Mouse (Mus musculus) E14TG2a.4 (cell line): Measurements from ENCODE around the gene Gm21865.
"Not testable (repeated sequence)": the region's sequence is repeated elsewhere in the genome, so short reads cannot be mapped to it uniquely, and the experiment has no call there.

Experiments used
- H3K27me3 ChIP-seq: 2 replicates; pipeline ENCODE4 v1.6.1; 2014; ENCODE audit warnings: low read length, control low read depth; ENCODE audit not compliant: insufficient read depth
- H3K36me3 ChIP-seq: 2 replicates; pipeline ENCODE4 v1.6.1; 2014; ENCODE audit warnings: low read length, control low read depth; ENCODE audit not compliant: insufficient read depth
- H3K4me1 ChIP-seq: replicated peaks from 2 replicates; pipeline ENCODE4 v1.6.1; 2014; ENCODE audit warnings: low read depth, low read length, control low read depth
- H3K4me3 ChIP-seq: replicated peaks from 2 replicates; pipeline ENCODE4 v1.5.1; 2014; ENCODE audit warnings: mild to moderate bottlenecking, low read length
- H3K9me3 ChIP-seq: 2 replicates; pipeline ENCODE4 v1.6.1; 2014; ENCODE audit warnings: low read length, control low read depth

Gm21865 gene

DNA sequence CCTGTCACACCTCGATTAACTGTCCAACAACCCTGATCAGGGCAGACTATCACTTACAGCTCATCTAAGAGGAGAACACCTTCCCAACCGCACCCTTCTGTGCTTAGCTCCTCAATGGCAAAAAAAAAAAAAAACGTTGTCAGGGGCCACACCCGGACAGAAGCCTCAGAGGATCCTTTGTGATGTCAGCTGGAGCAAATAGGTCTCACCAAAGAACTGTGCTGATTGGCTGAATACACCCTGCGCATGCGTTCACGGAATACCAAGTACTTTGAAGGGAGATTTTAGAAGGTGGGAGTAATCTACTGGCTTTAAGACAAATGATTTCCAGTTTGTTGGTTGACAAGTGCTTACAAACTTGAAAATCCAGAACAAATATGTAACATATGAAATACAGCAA is at the start of gene Gm21865:
Gene Gm21865, minus strand, starts transcription at position 101 of the 400 bp plus-strand sequence.
- not testable (repeated sequence) for H3K36me3 ChIP-seq, H3K4me3 ChIP-seq, H3K4me1 ChIP-seq, H3K9me3 ChIP-seq, H3K27me3 ChIP-seq
